Mouse (Mus musculus): ENCODE measurements around the gene Slc13a3.

The Slc13a3 gene

DNA sequence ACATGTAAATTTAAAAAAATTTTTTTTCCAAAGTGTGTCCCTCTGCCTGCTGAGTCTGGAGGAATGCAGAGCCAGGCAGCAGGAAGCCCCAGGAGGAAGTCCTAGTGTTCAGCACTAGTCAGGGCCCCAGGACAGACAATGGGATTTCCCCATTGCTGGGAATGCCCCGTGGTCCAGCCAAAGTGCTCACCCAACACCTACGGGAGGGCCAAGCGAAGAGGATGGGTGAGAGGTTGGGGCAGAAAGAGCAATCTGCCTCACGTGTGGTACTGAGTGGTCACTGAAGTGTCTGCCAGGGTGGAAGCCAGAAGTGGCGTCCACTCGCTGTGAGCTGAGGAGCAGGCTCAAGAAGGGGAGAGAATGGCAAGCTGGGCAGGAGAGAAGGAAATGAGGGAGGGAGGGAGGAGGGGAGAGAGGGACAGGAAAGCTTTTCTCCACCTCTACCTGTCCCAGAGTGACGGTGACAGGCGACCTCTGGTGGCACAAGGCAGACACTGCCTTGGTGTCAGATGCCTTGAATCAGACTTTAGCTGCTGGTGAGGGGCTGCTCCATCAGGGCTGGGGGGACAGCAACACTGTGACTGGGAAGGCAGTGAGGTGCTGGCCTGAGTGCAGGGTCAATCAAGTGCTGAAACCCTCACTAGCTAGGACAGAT is 14.0 kb upstream of the Slc13a3 start:
- POLR2A ChIA-PET: interaction anchor here in 3 of 4 experiments (0.6 to 1.6 kb wide), 6 partner anchors 89 to 606 kb away, joined by 3 to 6 read pairs (median 3); no protein-coding TSS in a partner anchor
- CTCF ChIA-PET: interaction anchor here (0.5 to 1.9 kb wide), 60 partner anchors 9 to 1949 kb away, joined by 3 to 11 read pairs (median 4); partner anchors contain the start of gene Slc13a3 (in 2 of the 4)

DNA sequence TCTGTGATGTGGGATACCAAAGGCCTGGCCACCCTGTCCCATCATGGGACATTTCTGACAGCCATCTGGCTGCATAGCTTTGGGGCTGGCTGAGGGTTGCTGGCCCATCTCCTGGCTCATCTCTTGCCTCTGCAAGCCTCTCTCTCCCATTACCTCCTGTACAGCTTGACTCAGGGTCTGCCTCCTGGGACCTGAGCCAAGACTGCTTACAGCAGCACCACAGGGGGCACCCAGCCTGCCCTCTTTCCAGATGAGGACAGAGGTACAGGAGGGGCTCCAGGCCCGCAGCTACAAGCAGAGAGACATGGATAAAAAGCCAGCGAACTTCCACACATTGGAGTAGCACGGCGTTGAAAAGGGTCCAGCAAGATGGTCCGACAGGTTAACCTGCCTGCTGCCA is 13.4 kb upstream of the Slc13a3 start:
- ChIA-PET POLR2A (interaction anchor here in 3 of 4 experiments (0.6 to 1.6 kb wide), 4 partner anchors 11 to 88 kb away, joined by 3 to 6 read pairs (median 3); no protein-coding TSS in a partner anchor), CTCF (interaction anchor here in 3 of 4 experiments (0.6 to 1.8 kb wide), 10 partner anchors 10 to 408 kb away, joined by 3 to 10 read pairs (median 4); no protein-coding TSS in a partner anchor)

- CTCF ChIA-PET: interaction anchor here in 3 of 4 experiments (0.5 to 1.8 kb wide), 4 partner anchors 11 to 521 kb away, joined by 3 to 10 read pairs (median 4); no protein-coding TSS in a partner anchor
- POLR2A ChIA-PET: interaction anchor here in 2 of 4 experiments (0.6 to 0.9 kb wide), 3 partner anchors 11 to 83 kb away, joined by 3 read pairs; no protein-coding TSS in a partner anchor
Measured at GRCm38 (mm10) chr2:165485826-165486225, 12.8 kb upstream of the Slc13a3 start.

- ChIA-PET POLR2A (interaction anchor here in 2 of 4 experiments (0.6 to 0.7 kb wide), 3 partner anchors 11 to 1675 kb away, joined by 3 to 4 read pairs (median 3); no protein-coding TSS in a partner anchor), CTCF (interaction anchor here in 2 of 4 experiments (0.6 kb wide), 2 partner anchors 522 to 685 kb away, joined by 3 to 4 read pairs; no protein-coding TSS in a partner anchor)
Measured at GRCm38 (mm10) chr2:165484152-165484551, 11.1 kb upstream of the Slc13a3 start.

- CTCF ChIA-PET: no interaction called here
- POLR2A ChIA-PET: interaction anchor here in 1 of 4 experiments (1.3 kb wide), 1 partner anchor 11 kb away, joined by 3 read pairs; the partner anchor contains the start of gene Trp53rka
Measured at GRCm38 (mm10) chr2:165482003-165482402, 9.0 kb upstream of the Slc13a3 start.

DNA sequence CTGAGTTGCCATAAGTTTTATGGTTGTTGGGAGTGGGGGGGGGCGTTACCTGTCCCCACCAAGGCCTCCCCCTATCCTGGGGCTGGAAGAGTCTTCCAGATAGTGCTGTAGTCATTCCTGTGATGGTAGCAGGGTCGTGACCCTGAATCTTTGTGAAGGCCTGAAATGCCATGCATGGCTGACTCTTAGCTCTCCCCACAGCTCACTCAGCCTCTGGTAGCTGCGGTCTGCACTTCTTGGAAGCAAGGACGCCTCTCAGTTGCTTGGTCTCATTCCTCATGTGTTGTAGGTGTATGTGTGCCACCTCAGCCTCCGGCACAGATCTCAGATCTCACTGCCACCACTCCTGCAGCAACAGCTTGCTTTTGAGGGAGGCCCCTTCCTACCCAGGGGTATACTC is 2.8 kb upstream of the Slc13a3 start:
- ChIA-PET CTCF (interaction anchor here in 2 of 4 experiments (0.7 to 1.9 kb wide), 2 partner anchors 58 to 68 kb away, joined by 4 read pairs; no protein-coding TSS in a partner anchor), POLR2A (interaction anchor here in 1 of 4 experiments (1.1 kb wide), 1 partner anchor 10 kb away, joined by 3 read pairs; no protein-coding TSS in a partner anchor)

DNA sequence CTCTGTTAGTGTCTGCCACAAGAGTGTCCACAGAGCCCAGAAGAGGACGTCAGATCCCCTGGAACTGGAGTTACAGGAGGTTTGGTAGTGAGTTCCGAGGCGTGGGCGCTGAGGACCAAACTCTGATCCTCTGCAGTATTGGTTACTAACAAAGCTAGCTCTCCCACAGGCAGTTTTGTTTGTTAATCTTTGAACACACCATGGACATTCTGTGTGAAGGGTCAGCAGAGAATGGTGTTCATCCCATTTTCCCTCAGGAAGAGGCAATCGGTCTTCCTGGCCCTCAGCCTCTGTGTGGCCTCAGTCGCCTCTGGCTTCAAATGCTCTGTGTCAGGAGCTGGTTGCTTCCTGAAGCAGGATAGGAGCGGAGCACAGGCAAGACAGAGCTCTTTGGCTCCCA is 2.4 kb upstream of the Slc13a3 start:
- ChIA-PET CTCF (interaction anchor here in 2 of 4 experiments (0.7 to 1.9 kb wide), 2 partner anchors 58 to 67 kb away, joined by 4 read pairs; no protein-coding TSS in a partner anchor), POLR2A (interaction anchor here in 1 of 4 experiments (1.1 kb wide), 1 partner anchor 11 kb away, joined by 3 read pairs; no protein-coding TSS in a partner anchor)

- ChIA-PET CTCF (interaction anchor here in 1 of 4 experiments (1.7 kb wide), 1 partner anchor 15 kb away, joined by 4 read pairs; no protein-coding TSS in a partner anchor), POLR2A (no interaction called here)
Measured at GRCm38 (mm10) chr2:165471943-165472342, 1.1 kb downstream of the Slc13a3 start.

GRCm38 (mm10) chr2:165470167-165470566 is 2.9 kb downstream of the Slc13a3 start:
- ChIA-PET POLR2A (interaction anchor here in 2 of 4 experiments (0.5 to 1.3 kb wide), 2 partner anchors 10 to 271 kb away, joined by 3 read pairs; no protein-coding TSS in a partner anchor), CTCF (interaction anchor here (0.5 to 2.5 kb wide), 6 partner anchors 17 to 1000 kb away, joined by 3 to 11 read pairs (median 3); no protein-coding TSS in a partner anchor)

- CTCF ChIA-PET: no interaction called here
- POLR2A ChIA-PET: interaction anchor here in 1 of 4 experiments (1.5 kb wide), 1 partner anchor 53 kb away, joined by 3 read pairs; no protein-coding TSS in a partner anchor
Measured at GRCm38 (mm10) chr2:165467824-165468452, 5.1 kb downstream of the Slc13a3 start.

GRCm38 (mm10) chr2:165459663-165460062 is 13.4 kb downstream of the Slc13a3 start:
- POLR2A ChIA-PET: no interaction called here
- CTCF ChIA-PET: interaction anchor here in 2 of 4 experiments (1.1 to 1.2 kb wide), 2 partner anchors 28 to 53 kb away, joined by 3 to 5 read pairs; no protein-coding TSS in a partner anchor

DNA sequence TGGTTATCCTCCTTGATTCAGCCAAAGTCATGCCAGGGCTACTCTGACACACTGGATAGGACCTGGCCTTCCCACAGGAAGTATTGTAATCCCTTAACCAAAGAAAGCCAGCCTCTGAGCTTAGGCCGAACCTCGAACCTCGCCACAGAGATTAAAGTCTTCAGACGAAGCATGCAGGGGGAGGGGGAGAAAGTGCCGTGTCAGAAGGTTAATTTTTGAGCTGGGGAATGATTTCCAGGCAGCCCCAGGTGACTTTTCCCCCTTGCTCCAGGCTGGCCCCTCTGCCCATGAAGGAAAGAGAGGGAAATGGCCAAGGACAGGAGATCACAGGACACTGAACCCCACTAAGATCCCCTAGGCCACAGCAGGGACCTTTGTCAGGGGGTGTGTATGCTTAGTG is 14.8 kb downstream of the Slc13a3 start:
- CTCF ChIA-PET: no interaction called here
- POLR2A ChIA-PET: no interaction called here

- CTCF ChIA-PET: interaction anchor here in 1 of 4 experiments (0.6 kb wide), 1 partner anchor 295 kb away, joined by 3 read pairs; no protein-coding TSS in a partner anchor
- POLR2A ChIA-PET: no interaction called here
Measured at GRCm38 (mm10) chr2:165456710-165457109, 16.3 kb downstream of the Slc13a3 start.

DNA sequence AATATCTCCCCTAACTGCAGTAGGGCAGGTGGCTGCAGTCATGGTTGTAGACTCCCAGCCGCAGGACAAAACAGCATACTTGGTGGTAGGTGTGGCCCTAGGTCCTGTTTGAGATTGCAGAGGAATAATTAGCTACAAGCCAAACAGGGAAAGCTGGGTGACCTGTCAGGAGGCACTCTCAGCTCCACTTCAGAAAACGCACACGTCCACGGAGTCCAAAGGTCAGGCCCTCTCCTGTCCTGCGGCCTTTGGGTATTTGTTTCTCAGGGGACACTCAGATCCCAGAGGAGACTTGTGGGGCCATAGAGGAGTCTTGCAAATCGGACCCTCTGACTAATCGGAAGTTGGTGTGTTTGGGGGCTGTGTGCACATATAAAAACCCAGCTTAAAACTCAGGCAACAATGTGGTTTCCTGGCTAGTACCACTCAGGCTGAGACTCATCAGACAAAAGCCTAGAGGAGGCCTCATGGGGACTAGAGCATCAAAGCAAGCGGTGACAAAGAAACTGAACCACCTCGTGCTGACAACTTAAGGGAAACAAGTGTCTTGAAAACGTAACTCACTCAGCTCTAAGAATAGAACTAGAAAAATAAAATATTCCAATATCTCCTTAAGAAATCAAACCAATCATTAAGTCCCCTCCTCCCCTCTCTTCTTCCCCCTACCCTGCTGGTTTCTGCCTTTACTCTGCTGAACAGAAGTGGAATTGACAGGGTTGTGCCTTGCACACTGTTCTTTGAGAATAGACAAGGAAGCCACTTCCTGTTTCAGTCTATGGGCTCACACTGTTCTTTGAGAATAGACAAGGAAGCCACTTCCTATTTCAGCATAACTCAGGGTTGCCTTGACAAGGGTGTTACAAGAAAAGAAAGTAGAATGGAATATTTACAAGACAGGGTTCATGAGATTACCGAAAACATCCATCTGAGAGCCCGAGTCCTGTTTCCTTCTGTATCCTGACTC is 20.0 kb downstream of the Slc13a3 start:
- CTCF ChIA-PET: no interaction called here

GRCm38 (mm10) chr2:165448475-165448874 is 24.6 kb downstream of the Slc13a3 start:
- ChIA-PET CTCF (no interaction called here), POLR2A (interaction anchor here in 2 of 4 experiments (0.6 kb wide), 2 partner anchors 320 to 1339 kb away, joined by 6 read pairs; no protein-coding TSS in a partner anchor)

More for the DNA sequence above, 20.0 kb downstream of the Slc13a3 start:
- POLR2A ChIA-PET: interaction anchor here in 1 of 4 experiments (0.5 kb wide), 1 partner anchor 372 kb away, joined by 3 read pairs; no protein-coding TSS in a partner anchor

DNA sequence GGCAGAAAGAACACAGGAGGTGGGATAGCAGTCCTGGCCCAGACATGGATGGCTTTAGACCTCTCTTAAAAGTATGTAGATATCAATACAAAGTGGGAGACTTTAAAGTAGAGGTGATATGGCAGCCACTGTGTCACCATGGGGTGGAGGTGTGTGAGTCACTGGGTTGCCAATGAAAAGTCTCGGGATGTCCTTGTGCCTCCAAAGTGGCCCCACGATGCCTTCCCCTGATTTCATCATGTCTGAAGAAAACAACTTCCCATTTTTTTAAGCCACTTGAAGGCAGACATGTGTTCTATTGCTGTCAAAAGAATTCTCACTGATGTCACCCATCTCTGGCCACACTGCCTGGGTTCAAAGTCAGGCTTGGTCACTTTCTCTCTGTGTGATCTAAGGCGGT is 28.2 kb downstream of the Slc13a3 start:
- POLR2A ChIA-PET: no interaction called here
- CTCF ChIA-PET: no interaction called here

DNA sequence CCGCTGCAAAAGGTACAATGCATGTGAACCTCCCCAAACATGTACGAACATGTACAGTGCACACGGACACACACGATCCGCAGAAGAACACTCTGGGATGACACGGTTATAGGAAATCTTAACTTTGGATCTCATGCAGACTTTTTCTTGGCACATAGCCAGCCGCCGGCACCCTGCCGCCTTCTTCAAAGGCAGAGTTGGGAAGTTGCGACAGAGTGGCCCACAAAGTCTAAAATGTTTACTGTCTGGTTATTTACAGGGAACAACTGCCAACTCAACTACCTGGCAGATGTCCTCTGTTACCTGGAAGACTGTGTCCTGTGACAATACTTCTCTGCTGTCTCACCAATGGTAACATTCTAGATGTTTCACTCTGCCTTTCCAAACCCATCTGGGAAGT is 30.0 kb downstream of the Slc13a3 start:
- POLR2A ChIA-PET: no interaction called here

GRCm38 (mm10) chr2:165441613-165442012 is 31.4 kb downstream of the Slc13a3 start:
- CTCF ChIA-PET: no interaction called here
- POLR2A ChIA-PET: no interaction called here

More for the DNA sequence above, 30.0 kb downstream of the Slc13a3 start:
- CTCF ChIA-PET: interaction anchor here in 1 of 4 experiments (0.6 kb wide), 1 partner anchor 711 kb away, joined by 4 read pairs; no protein-coding TSS in a partner anchor

Data from embryonic stem cell, embryonic (primary cell).